Mouse (Mus musculus) central nervous system, embryonic 11.5 days (tissue): ENCODE measurements around the gene Tmem63b. TPM values are rescaled to one million over a fixed set of nuclear protein-coding genes. Genes with fewer than 3 reads are reported as not detected.

Source experiments
- polyA plus RNA-seq: library from polyadenylated mRNA; depleted of rRNA; stranded (reverse); fragments of >200 nt; gene quantifications from 2 replicates; pipeline ENCODE4 v1.2.3, GENCODE M21; 2012; rRNA removed

Gene Tmem63b
- 93.6 and 123 TPM in 2 replicates for polyA plus RNA-seq

DNA sequence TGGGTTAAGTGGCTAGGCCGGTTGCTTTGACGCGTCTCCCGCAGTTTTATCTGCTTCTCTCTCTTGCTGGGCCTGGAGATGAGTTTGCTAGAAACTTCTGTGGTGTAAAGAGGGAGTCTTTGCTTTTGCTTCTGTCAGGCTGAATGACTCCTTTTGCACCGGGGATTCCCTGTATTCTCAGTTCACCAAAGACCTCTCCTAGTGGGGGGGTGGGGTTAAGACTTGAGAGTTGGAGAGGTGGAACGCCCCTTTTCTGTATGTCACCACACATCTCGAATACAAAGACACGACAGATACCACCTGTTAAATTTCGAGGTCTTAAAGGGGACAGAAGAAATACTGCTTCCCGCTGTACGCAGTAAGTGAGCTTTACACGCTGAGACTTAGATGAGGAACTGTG is at the start of gene Tmem63b:
Gene Tmem63b, minus strand, starts transcription at position 190 of the 400 bp plus-strand sequence.

DNA sequence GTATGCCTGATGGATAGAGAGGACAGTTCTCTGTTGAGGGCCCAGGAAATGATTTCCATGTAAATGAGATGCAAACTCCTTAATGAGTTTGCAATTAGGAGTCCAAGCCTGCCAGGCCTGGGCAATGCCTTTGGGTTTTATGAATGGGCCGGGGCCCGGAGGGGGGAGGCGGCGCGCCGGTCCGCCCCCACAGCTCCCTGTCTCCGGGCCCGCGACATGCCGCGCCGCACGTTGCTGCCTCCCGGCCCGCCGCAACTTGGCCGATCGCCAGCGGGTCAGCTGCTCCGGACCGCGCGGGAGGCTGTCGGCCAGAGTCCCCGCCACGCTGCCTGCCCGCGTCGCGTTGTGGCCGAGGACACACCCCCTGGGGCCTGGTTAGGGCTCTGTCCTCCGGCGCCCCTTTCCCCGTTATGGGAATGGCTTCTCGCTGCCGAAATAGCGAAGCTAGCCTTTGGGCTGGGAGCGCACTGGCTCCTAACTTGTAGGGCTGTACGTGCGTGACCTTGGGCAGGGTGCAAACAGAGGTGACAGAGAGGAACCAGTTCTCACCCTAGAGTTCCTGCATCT is 47.1 kb upstream of the Tmem63b start, which contains the start of gene 1600014C23Rik:
Gene 1600014C23Rik, minus strand, starts transcription at position 110 of the 567 bp plus-strand sequence.

DNA sequence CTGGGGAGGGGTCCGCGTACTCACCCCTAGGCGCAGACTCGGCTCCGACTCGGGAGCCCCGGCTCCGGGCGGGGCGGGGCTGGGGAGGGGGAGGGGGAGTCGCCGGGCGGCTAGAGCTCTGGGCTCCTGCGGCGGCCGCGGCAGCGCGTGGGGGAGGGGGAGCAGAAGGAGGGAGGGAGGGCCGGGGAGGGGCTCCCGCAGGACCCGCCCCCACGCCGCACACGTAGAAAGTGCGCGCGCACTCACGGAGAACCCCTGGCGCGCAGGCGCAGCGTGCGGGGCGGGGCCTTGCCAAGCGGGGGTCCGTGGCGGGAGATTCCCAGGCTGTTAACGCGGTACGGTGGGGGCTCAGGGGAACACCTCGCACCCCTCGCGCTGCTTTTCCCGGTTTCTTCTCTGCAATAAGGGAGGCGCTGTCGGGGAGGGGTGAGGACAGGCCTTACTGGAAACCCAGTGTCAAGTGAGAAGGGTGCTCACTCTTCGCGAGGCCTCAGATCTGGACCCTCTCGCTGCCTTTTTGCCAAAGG is 549 bp downstream of the Tmem63b start, which contains the start of gene Mrpl14:
Gene Mrpl14, plus strand, starts transcription at position 230 of the 527 bp plus-strand sequence.

DNA sequence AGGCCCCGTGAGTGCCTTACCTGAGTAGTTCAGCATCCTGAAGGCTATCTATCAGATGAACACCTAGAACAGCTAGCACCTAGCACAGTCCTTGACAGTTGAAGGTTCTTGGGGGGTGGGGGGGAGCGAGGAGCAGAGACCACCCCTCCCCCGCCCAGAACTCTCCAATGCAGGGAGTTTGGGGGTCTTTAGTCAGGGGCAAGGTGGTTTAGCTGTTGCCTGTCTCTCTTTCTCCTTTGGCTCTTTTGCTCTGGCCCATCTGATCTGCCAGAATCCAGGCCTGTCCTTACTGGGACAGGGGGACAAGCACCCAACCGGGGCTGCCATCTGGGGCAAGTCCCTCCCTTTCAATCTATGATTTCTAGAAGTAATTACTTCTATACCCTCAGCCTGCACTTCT is 27.5 kb downstream of the Tmem63b start, which contains the start of gene Capn11:
Gene Capn11, minus strand, starts transcription at position 101 of the 400 bp plus-strand sequence.

Other genes with a start within 250 kb of the Tmem63b start
- gene Spats1, start 211.5 kb downstream of the Tmem63b start, polyA plus RNA-seq: 0.18 and 0.45 TPM in 2 replicates
- 21.9 and 24.1 TPM in 2 replicates for gene Aars2, start 180.1 kb downstream of the Tmem63b start, polyA plus RNA-seq
- 0.04 and 0.10 TPM in 2 replicates for gene Tcte1, start 163.5 kb downstream of the Tmem63b start, polyA plus RNA-seq
- 12.7 and 14.0 TPM in 2 replicates for gene Tmem151b, start 137.2 kb downstream of the Tmem63b start, polyA plus RNA-seq
- gene Nfkbie, start 131.2 kb downstream of the Tmem63b start, polyA plus RNA-seq: 3.4 and 4.1 TPM in 2 replicates
- gene Slc35b2, start 123.0 kb downstream of the Tmem63b start, polyA plus RNA-seq: 59.0 and 67.3 TPM in 2 replicates
- 1,227 and 1,796 TPM in 2 replicates for gene Hsp90ab1, start 113.6 kb downstream of the Tmem63b start, polyA plus RNA-seq
- 49.8 and 51.7 TPM in 2 replicates for gene Slc29a1, start 87.3 kb downstream of the Tmem63b start, polyA plus RNA-seq
- gene Mymx, start 84.8 kb downstream of the Tmem63b start, polyA plus RNA-seq: 0.17 and 9.4 TPM in 2 replicates
- gene Capn11, start 27.6 kb downstream of the Tmem63b start, polyA plus RNA-seq: 0.16 and 1.6 TPM in 2 replicates
- gene Mrpl14, start 583 bp downstream of the Tmem63b start, polyA plus RNA-seq: 53.4 and 76.5 TPM in 2 replicates
- 0.12 and 0.15 TPM in 2 replicates for gene 1600014C23Rik, start 46.9 kb upstream of the Tmem63b start, polyA plus RNA-seq